Mouse (Mus musculus) cerebellum, adult (tissue): ENCODE data around the gene Fgfr2.
"Not testable (repeated sequence)": the region's sequence is repeated elsewhere in the genome, so short reads cannot be mapped to it uniquely, and the experiment has no call there.

ENCODE experiments used
- ATAC-seq: cut with Nextera tagmentation; 2 replicates; pipeline ENCODE4 v1.9.2; 2017; ENCODE audit warnings: mild to moderate bottlenecking, moderate library complexity, mixed read lengths; ENCODE audit not compliant: insufficient number of reproducible peaks, low FRiP score, low TSS enrichment

Gene Fgfr2

GRCm38 (mm10) chr7:130596079-130596855, 2526.9 kb downstream of the Fgfr2 start:
- ATAC-seq, result not testable (repeated sequence)

- ATAC-seq, result not testable (repeated sequence)
These were observed 2529.5 kb downstream of the Fgfr2 start for GRCm38 (mm10) chr7:130593375-130594239.

GRCm38 (mm10) chr7:130592975-130593374, 2530.2 kb downstream of the Fgfr2 start:
- ATAC-seq, result not testable (repeated sequence)

- ATAC-seq, result no peak
These were observed 2532.2 kb downstream of the Fgfr2 start for GRCm38 (mm10) chr7:130590845-130591437.

GRCm38 (mm10) chr7:130590081-130590828, 2532.9 kb downstream of the Fgfr2 start:
- ATAC-seq, result no peak

GRCm38 (mm10) chr7:130586521-130587072, 2536.6 kb downstream of the Fgfr2 start:
- no peak for ATAC-seq

- ATAC-seq, result no peak
These were observed 2544.5 kb downstream of the Fgfr2 start for GRCm38 (mm10) chr7:130578607-130579006.

GRCm38 (mm10) chr7:130578066-130578465, 2545.1 kb downstream of the Fgfr2 start:
- no peak for ATAC-seq

GRCm38 (mm10) chr7:130577388-130578003, 2545.7 kb downstream of the Fgfr2 start, which contains the start of gene Tacc2:
TSS of gene Tacc2 (plus strand) at chr7:130577438.
- no peak for ATAC-seq

- ATAC-seq, result no peak
These were observed 2546.2 kb downstream of the Fgfr2 start for GRCm38 (mm10) chr7:130576981-130577380.

- peak; percentile 64; the same call in 1 of the 2 replicates for ATAC-seq
These were observed 2548.7 kb downstream of the Fgfr2 start for GRCm38 (mm10) chr7:130574211-130574991.

- ATAC-seq, result no peak
These were observed 2549.4 kb downstream of the Fgfr2 start for GRCm38 (mm10) chr7:130573746-130574145.

- ATAC-seq, result no peak
These were observed 2550.3 kb downstream of the Fgfr2 start, which contains the start of gene Nsmce4a for GRCm38 (mm10) chr7:130572821-130573220. TSS of gene Nsmce4a (minus strand) at chr7:130573118.

GRCm38 (mm10) chr7:130570472-130570871, 2552.7 kb downstream of the Fgfr2 start:
- no peak for ATAC-seq

GRCm38 (mm10) chr7:130568783-130569436, 2554.2 kb downstream of the Fgfr2 start:
- no peak for ATAC-seq

- no peak for ATAC-seq
These were observed 2558.6 kb downstream of the Fgfr2 start for GRCm38 (mm10) chr7:130564596-130564995.

- ATAC-seq, result no peak
These were observed 2559.3 kb downstream of the Fgfr2 start for GRCm38 (mm10) chr7:130563880-130564279.

GRCm38 (mm10) chr7:130563276-130563675, 2559.9 kb downstream of the Fgfr2 start:
- no peak for ATAC-seq
